Mouse (Mus musculus): Measurements from ENCODE around the gene Id4.

The Id4 gene

DNA sequence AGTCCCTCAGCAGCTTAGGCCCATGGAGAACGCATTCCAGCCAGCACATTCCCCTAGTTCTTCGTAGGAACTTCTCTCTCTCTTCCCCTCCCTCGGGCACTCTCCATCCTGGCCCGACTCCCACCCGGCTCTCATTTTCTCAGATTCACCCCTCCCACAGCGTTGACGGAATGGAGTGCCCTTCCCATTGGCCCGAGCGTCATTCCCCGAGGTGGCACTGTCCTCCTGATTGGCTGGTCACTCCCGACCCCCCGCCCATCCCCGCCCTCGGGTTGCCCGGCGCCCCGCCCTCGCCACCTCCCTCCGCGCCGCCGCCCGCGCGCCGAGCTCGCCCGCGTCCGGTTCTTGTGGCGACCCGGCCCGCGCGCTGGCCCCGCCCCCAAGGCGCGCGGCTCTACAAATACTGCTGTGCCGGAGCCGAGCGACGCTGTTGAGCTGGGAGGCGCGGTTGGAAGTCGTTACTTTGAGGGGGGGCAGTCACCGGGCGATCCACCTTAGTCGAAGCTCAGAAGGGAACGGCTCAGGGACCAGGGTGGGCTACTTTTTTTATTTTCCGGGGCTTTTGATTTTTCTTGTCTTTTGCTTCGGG, at the start of gene Id4:
TSS of gene Id4 (plus strand) at position 539 of the 589 bp plus-strand sequence.
- peak; percentile 86 for DNase-seq

DNA sequence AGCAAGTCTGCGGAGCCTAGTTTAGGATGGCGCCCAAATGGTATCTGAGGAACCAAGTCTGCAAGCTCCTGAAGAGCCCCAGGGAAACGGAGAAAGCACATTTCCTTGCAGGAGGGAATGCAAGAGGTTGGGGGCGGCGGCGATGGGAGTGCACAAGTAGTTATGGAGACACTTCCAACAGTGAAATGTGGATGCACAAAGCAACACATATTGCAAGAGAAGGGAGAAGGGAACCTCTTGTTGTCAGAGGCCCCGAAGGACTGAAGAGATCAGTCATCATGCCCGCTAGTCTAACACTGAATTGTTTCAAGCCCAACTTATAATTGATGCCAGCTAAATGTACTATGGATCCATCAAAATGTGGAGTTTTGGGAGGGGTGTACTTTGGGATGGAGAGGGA, 33.9 kb upstream of the Id4 start:
- DNase-seq = no peak

DNA sequence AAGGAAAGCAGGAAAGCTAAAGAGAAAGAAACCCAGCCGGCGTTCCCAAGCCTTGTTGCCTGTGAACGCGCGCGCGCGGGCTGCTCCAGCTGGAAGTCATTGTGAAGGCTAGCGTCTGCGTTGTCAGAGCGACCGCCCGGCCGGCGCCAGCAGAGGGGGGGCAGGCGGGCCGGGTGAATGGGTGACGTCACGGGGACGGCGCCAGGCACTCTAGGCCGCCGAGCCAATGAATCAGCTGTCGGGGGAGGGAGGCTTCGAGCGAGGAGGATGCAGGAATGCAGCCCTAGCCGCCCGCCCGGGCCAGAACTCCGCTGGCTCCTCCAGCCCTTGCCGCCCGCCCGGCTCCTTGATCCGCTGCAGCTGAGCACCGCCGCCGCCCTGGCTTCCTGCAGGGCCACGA, 33.3 kb upstream of the Id4 start:
- DNase-seq = peak; percentile 82

DNA sequence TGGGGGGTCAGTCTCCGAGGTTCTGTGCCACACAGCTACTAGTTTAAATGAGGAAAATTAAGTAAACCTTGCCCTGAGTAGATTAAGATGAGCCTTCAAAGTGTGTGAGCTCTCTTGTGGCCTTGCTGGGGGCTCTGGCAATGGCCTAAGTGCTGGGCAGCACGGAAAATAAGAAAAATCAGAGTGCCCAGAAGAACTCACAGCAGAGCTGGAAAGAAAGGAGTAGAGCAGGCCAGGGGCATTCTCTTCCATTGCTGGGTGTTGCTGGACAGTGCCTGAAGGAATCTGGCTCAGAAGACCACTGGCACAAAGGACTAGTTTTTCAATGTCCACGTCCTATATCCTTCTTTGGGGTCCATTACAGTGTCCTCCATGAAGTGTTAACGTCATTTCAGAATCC, 32.9 kb upstream of the Id4 start:
- no peak for DNase-seq

DNA sequence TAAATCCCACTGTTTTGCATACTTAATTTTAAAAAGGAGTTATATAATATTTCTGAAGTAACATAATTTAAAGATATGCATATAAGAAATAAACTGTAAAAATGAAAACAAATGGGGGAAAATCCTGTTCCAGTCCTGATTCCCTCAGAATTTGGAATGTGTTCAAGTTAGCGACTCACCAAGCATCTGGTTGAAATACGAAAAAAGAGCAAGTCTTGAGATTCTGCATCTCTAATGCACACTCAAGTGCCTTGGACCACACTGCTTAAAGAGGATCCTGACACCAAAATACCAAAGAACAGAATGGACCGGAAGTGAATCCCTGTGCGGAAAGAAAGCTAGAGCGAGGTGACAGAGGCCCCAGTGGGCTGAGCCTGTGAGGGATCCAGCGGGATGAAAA, 30.0 kb upstream of the Id4 start:
- no peak for DNase-seq

DNA sequence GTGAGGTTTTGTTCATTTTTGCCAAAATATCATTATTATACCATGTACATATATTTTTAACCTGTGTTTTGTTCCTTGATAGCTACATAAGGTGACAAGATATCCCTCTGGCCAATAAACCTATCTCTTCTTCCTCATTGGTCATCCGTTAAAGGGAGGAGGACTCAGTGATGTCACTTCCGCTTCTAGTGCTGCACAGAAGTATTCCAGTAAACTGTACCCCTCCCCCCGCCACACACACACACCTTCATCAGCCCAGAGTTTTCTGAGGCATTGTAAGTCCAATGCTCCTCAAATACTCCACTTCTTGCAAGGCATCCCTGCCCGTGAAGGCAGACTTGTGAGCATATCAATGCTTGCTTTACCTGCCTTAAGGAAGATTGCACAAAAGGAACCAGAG, 24.6 kb upstream of the Id4 start:
- DNase-seq = no peak

DNA sequence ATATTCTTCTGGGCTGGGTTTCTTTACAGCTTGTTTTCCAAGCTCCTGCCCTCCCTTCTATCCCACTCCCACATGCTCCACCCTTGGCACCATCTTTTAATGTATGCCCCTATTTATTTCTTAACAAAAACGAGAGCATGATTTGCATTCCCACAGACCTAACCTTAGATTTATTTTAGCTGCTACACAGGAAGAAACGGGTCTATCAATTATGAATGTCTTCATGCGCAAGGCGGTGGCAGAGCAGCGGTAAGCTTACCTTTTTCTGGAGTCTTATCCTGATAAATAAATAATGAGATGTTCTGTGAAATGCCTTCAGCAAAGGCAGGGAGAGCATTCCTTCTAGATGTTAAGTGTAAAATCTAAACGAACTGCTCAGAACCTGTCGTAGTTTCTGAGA, 24.2 kb upstream of the Id4 start:
- no peak for DNase-seq

DNA sequence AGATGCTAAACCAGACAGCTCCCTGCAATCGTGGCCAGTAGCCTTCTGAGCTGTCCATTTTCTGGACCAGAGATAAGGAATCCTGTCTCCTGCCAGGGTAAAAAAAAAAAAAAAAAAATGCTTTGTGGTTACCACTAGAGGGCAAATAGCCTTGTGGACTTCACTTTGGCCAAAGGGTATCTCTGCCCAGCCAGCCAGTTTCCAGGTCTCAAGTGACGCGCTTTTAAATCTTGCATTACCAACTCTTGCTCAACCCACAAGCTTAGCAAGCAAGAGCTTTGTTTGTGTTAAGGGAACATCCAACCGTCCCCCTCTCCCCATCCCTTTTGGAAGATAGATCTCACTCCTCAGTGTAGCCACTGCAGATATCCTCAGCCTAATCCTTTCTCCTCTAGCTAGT, 23.5 kb upstream of the Id4 start:
- no peak for DNase-seq

DNA sequence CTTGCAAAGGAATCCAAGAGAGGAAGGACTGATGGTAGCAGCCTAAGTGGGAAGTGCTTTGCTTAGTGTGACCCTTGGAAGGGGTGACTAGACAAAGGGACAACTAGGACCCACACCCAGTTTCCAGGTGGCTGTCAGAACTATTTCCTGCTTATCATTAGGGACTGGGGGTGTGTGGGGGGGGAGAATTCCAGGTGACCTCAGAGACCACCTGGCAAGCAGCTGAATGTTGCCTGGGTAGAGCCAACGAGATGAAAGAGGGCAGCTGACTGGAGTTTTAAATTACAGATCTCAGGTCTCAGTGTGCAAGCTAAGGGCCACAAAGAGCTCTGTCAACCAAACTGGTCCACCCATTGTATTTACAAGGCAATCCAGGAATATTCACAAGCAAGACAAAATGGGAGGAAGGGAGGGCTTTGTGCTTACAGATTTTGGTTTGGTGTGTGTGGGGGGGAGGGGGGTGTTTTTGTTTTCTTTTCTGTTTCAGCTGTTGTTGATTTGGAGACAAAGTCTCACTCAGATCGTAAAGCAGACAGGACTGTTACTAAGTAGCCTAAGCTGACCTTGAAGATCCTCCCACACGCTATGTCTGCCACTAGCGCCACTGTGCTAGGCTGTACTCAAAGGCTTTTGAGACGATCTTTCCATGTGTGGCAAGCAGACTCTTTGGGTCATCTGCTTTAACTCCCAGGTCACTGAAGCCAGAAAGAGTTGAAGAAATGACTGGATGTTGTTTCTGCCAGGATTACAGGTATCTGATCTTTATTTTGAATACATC, 15.6 kb upstream of the Id4 start:
- no peak for DNase-seq

DNA sequence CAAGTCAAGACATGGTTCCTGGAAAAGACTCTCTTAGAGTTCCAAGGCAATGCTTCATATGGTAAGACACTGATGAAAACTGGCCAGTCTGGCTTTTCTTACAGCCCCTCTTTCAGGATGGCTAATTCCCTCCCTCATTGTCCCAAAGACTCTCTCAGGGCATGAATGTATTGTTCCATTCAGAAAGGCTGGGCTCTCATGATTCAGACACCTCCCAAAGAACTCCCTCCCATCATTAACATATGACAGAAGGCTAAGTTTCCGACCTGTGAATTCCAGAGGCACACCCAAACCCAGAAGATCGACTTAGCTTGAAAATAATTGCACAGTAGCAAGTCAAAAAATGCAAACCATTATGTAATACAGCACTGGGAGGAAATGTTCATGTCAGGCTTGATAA, 8.5 kb upstream of the Id4 start:
- no peak for DNase-seq

DNA sequence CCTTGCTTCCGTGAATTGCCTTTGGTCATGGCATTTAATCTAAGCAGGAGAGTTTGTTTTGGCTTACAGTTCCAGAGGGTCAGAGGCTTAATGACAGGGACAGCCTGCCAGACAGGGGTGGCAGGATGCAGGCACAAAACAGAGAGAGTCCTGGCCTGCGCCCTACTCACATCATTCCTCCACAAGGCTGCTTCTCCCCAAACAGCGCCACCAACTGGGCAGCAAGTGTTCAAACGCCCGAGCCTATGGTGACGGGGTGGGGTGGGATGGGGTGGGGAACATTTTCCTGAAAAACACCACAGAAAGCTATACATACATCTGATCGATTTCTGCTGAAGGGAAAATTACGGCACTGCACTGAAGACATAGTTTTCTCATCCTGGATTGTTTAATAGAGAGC, 6.0 kb upstream of the Id4 start:
- DNase-seq = no peak

DNA sequence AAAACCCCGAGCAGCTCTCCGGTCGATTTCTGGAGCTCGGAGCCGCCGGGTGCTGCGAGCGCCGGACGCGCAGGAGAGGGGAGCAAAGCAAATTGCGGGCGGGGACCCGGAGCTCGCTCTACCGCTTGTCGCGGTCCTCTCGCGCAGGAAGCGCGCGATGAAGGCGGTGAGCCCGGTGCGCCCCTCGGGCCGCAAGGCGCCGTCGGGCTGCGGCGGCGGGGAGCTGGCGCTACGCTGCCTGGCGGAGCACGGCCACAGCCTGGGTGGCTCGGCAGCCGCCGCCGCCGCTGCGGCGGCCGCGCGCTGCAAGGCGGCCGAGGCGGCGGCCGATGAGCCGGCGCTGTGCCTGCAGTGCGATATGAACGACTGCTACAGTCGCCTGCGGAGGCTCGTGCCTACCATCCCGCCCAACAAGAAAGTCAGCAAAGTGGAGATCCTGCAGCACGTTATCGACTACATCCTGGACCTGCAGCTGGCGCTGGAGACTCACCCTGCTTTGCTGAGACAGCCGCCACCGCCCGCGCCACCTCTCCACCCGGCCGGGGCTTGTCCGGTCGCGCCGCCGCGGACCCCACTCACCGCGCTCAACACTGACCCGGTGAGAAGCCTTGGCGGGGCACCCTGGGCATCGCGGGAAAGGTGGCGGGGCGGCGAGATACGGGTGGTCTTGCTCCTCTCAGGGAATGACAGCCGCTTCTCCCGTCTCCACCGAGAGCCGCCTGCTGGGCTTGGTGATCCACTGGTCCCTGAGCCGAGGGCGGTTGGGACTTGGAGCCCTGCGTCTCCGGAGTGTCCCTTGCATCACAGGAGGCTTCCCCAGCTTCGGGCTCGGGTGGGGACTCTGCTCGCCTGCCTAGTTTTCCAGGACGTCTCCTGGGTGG, 553 bp downstream of the Id4 start:
- peak; percentile 23 for DNase-seq

DNA sequence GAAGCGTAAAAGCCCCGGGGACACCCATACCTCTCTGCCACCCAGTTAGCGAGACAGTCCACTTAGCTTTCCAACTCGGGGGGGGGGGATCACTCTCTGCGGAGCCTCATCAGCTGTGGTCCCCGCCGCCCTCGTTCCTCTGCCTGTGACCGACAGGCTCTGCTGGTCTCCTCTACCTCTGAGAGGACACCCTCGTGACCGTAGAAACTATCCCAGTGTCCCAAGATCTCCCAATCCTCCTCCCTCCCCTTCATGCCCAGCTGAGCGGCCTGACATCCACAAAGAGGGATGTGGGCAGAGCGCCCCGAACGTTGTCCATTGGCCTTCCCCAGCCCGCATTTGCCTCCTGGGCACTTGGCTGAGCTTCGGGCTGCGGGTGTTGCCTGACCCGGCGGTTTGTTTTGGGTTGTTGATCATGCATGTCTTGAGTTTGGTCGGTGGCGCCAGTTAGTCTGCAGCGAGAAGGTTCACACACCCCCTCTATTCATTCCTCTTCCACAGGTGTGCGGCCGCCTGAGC, 1.5 kb downstream of the Id4 start:
- peak; percentile 8 for DNase-seq

DNA sequence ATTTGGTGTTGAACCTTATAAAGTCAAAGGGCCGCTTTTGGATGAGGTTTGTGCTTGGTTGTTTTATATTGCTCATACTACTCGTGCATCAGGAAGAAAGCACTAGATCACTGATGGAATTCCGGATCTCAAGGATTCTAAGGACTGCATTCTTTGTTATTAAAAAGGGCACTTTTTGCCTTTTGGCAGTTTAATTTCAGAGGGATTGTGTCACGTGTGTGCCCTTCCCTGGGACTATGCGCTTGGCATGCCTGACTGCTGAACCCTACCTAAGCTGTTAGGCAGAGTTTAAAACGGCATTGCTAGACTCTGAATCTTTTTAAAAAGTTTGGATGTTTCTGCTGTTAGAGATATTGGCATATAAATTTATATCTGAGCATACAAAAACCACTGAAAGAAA, 4.0 kb downstream of the Id4 start:
- no peak for DNase-seq

DNA sequence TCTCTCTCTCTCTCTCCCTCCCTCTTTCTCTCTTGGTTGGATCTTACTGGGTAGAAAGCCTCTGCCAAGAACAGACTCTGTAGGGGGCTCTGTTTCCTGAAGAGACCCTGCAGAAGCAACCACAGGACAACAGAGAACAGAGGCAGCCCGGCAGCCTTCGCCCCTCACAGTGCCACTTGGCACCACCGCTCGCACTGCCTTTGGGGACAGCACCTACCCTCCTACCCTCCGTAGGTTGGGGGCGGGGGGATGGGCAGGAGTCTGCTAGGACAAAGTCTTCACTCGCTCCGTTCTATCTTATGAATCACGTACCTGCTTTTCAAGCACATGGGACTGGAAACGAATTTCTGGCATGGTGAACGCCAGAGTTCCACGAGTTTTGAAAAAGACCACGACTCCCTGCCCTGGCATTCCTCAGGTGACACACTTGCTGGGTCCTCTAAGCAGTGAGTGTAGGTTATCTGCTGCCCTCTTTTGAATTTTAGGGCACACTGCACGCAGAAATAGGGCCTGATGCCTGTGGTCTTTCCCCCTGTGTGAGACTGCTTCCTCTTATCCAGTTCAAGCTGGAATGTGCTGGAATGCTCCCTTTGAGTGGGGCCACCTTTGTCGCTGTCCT, 12.5 kb downstream of the Id4 start:
- no peak for DNase-seq

DNA sequence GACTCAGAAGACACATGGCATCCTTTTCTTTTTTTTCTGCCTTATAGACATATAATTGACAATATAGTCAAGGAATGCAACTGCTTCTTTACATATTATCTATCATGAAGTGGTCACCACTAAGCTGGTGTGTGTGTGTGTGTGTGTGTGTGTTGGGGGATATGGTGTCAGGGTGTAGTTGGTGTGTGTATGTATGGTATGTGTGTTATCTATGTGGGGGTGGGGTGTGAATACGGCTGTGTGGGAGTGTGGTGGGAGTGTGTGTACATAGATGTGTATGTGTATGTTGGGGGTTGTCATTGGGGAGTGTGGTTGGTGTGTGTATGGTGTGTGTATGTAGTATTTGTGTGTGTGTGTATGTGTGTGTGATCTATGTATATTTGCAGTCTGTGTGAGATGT, 13.1 kb downstream of the Id4 start:
- no peak for DNase-seq

DNA sequence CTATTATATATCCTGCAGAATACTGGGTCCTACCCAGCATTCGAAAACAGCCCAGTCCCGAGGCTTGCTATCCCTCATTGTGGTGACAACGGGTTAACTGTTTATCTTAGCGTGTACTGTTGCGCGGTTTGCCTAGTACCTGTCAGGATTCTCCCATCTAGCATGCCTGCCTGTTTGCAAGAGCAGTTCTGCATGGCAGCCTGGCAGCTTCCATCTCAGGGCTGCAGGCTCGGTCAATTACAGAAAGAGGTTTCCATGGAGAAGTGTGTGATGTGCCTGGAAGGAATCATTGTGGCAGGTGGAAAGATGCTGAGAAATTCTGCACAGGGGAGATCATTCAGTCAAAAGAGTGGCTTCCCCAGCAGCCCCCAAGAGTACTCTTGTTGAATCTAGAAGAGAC, 16.0 kb downstream of the Id4 start:
- no peak for DNase-seq

DNA sequence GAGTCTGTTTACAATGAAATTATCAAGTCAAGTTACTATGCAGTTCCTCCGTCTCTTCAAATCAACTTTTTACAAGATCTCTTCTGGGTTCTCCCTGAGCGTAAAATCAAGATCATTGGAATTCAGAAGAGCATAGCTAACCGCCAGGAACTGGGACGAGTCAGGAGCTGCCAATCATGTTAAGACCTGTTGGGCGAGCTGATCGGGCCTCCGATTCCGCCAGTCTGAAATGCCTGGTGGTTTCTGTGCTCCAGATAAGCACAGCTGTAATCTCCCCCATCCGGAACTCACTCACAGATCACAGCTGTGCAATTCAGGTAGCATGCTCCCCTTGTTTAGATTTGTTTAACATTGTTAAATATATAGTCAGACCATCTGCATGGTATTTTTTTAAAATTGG, 23.4 kb downstream of the Id4 start:
- DNase-seq = no peak

DNA sequence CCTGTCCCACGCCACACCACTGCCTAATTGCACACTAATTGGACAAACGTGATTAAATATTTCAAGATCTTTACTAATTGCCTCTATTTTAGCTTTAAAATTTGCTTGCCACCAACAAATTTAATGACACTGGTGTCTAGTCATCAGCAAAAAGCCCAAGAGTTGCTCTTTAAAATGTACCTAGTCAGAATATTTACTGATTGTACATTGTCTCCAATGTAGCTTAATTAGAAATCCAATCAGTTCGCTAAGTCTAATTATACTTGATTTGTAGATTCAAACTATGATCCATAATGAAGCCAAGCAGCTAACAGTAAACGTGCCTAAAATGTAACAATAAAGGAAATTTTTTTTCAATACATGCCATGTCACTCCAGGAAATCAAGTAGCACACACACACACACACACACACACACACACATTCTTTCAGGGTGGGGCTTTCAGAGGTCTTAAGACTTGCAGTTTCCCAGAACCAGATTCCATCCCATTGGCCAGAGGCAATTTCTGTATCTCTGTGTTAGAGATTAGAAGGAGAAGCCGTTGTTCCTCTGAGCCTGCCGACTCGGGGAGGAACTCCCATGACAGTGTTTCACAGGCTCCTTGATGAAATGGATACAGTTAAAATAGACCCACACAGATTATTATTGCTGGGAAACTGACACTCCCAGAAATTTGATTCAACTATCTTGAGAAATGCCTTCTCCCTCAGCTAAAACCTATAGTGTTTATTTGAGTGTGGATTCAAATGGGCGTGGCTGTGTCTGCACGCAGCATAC, 24.1 kb downstream of the Id4 start:
- no peak for DNase-seq

DNA sequence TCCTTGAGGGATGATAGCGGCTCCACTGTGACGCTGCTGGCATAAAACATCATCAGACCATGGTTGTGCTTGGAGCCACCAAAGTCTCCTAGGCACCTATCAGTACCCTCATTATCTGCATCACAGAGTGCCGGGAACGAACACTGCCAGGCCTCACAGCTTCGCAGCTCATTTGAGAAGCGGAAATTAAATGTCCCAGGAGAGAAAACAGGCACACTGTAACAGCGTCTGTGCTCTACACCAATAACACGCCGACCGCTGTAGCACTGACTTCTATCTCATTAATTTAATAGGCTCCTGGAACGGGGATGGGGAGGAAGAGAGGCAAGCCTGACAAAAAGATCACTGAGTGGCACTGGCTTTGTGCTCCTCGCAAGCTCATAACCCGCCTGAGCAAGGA, 29.4 kb downstream of the Id4 start:
- DNase-seq = no peak

DNA sequence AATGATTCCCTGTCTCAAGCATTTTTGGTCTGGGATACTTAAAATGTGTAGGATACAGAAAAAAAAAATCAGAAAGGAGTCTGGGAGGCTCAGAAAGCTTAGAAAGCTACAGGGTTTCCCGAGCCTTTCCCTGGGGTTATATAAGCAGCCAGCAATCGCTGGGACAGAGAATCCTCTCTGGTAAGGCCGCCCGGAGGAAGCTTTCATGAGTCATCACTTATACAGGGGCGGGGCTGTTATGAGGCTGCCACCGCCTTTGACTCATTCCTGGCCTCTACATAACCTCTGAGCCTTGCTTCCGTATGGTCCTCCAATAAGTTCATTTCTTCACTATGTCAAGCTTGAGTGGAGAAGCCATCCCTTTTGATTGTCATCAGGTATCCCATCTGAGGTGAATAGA, 53.5 kb downstream of the Id4 start:
- no peak for DNase-seq

Measured in cerebellum, adult 11 months (tissue).